Mouse (Mus musculus) lung, adult 2 months (tissue): ENCODE measurements around the gene Nelfb.

Experiments used
- CTCF ChIP-seq: fragments of 200-500 bp; IDR thresholded peaks from 2 replicates; pipeline ENCODE4 v1.5.1; 2011; ENCODE audit warnings: mild to moderate bottlenecking, low read length, control low read depth; ENCODE audit not compliant: insufficient read depth
- POLR2A ChIP-seq: fragments of 200-500 bp; IDR thresholded peaks from 2 replicates; pipeline ENCODE4 v1.6.1; 2011; ENCODE audit warnings: low read depth, mild to moderate bottlenecking, control low read depth, low read length, borderline replicate concordance; ENCODE audit errors: extremely low read depth

DNA sequence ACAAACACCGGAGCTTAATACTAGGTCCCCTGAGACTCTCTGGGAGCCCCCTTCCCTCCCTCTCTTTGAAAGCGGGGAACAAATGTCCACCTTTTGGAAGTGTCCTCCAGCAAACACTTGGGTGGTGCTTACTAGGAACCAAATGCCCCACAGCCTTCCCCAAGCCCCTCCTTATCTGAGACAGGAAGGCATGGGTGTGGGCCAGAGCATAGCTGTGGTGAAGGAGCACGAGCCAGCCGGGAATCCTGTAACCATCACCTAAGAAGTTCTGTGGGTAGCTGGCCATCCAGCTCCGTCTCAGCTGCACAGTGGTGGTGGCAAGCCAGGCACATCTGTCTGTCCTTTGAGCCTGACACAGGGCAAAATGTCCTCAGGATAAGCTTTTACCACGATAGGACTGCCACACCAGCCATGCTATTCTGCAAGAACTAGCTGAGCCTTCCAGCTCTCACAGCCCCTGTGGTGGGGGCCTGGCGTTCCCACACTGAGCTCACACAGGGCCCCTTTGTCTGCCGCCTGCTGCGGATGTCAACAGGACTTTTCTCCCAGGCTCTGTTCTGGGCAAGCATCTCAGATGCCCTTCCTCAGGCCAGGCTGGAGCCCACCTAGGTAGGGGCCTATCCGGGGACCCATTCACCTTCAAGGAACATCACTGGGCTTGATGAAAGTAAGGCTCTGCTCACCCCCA is 32.9 kb downstream of the Nelfb start:
- TF ChIP-seq POLR2A (no peak), CTCF (no peak)
